Mouse (Mus musculus): Measurements from ENCODE around the gene 6330409D20Rik. TPM values are rescaled to one million over a fixed set of nuclear protein-coding genes. Genes with fewer than 3 reads are reported as not detected.

6330409D20Rik gene
- polyA plus RNA-seq, 1 experiment from 2014 or later, result 0.30 TPM

DNA sequence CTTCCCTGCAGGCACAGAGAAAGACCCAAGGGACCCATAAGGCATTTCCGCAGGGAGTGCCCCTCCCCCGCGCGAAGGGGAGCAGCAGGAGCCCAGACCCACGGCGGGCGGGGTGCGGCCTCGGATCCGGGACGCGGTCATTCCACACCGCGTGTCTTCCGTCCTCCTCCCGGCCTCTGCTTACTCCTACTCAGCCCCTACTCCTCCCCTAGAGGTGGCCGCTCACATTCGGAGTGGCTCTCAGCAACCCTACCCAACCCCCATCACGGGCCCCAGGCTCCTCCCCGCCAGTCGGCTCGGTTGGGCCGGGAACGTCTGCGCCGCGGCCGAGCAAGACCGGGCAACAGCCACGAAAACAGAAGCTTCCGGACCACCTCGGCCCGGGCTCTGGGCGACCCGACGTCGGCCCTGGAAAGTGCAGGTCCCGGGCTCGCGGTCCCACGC lies 28.7 kb downstream of the 6330409D20Rik start:
- H3K36me3 ChIP-seq (ENCODE audit: insufficient read depth, low read length), result peaks cover 18% of the 10 kb centered on the region
- peak overlapping the region; percentile 85 for H3K4me2 ChIP-seq (replicated peaks; ENCODE audit: low read depth, low read length)
- H3K27ac ChIP-seq (ENCODE audit: low read length), result peak overlapping the region; percentile 96
- no peak for TF ChIP-seq EP300 (IDR thresholded peaks at IDR 0.05)
- peak; percentile 17 for TF ChIP-seq CTCF (IDR thresholded peaks at IDR 0.05)
- H3K4me1 ChIP-seq (ENCODE audit: insufficient read depth, low read depth, low read length), result peaks cover 17% of the 10 kb centered on the region; the same call in 1 of the 2 replicates
- DNase-seq (ENCODE audit: low spot score) (peak; percentile 85), ATAC-seq (peak; percentile 53)
- peak overlapping the region; percentile 90 for H3K4me3 ChIP-seq (ENCODE audit: low read depth, low read length)
- WGBS, result 3% methylated on average over 34 of the region's 41 CpGs
- no peaks in the 10 kb centered on the region for H3K9me3 ChIP-seq (ENCODE audit: low read length)
- H3K9ac ChIP-seq (replicated peaks; ENCODE audit: low read depth), result peak overlapping the region; percentile 64
- no peaks in the 10 kb centered on the region for H3K27me3 ChIP-seq (replicated peaks; ENCODE audit: insufficient read depth, low read length)

DNA sequence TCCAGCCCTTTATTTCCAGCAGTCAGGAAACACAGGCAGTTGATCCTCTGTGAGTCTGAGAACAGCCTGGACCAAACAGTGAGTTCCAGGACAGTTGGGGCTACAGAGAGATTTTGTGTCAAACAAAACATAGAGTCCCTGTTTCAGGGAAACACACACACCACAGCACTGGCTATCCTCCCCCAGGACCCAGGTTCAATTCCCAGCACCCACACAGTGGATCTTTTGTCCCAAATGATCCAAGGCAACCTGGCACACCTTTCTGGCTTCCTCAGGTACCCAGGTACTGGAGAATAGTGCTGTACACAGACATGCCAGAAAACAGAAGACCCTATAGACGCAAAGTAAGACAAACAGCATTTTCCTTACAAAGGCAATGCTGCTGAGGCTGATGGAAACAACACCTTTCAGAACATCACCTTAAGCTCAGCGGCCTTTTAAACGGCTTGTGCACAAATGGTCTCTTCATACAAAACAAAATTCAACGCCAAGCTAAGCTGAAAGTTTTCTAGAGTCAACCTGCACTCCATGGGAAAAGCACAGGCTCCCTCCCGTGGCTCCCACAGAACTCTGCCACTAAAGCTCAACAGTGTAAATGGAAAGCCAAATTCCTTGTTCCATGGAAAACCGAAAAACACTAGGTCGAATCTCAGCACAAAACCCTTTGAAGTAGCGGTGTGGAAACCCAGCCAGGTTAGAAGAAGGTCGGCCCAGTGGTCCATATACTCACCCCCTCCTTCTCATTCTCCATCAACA lies 29.3 kb downstream of the 6330409D20Rik start:
- Histone ChIP-seq H3K9me3 (ENCODE audit: low read length) (no peaks in the 10 kb centered on the region), H3K9ac (replicated peaks; ENCODE audit: low read depth) (peak overlapping the region; percentile 64), H3K4me3 (ENCODE audit: low read depth, low read length) (peak overlapping the region; percentile 90), H3K36me3 (ENCODE audit: insufficient read depth, low read length) (peaks cover 20% of the 10 kb centered on the region), H3K4me2 (replicated peaks; ENCODE audit: low read depth, low read length) (peak overlapping the region; percentile 85), H3K27ac (ENCODE audit: low read length) (peak overlapping the region; percentile 96), H3K4me1 (ENCODE audit: insufficient read depth, low read depth, low read length) (peaks cover 17% of the 10 kb centered on the region; the same call in 1 of the 2 replicates), H3K27me3 (replicated peaks; ENCODE audit: insufficient read depth, low read length) (no peaks in the 10 kb centered on the region)
- DNase-seq (ENCODE audit: low spot score) (no peak), ATAC-seq (no peak)
- TF ChIP-seq CTCF (IDR thresholded peaks at IDR 0.05) (peak; percentile 40; the same call in 1 of the 2 replicates), EP300 (IDR thresholded peaks at IDR 0.05) (no peak)
- 21% methylated on average over 9 of the region's 9 CpGs for WGBS

DNA sequence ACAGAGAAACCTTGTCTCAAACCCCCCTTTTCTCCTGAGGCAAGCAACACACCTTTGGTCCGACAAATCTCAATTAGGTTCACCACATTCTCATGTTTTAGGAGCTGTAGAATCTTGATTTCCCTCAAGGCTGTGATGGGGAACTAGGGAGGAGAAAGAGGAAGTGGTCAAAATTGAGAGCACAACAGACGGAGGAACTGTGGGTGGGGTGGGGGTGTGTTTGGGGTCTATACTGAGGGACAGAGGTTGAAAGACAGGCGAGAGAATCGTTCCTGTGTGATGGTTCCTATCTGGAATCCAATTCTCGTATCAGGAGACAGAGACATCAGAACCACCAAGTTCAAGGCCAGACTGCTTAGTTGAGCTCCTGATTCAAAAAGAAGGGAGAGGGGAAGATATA lies 30.4 kb downstream of the 6330409D20Rik start:
- H3K9ac ChIP-seq (replicated peaks; ENCODE audit: low read depth), result no peak overlapping the region
- peaks cover 27% of the 10 kb centered on the region for H3K36me3 ChIP-seq (ENCODE audit: insufficient read depth, low read length)
- DNase-seq (ENCODE audit: low spot score) (no peak), ATAC-seq (no peak)
- no peak overlapping the region for H3K4me2 ChIP-seq (replicated peaks; ENCODE audit: low read depth, low read length)
- H3K27ac ChIP-seq (ENCODE audit: low read length), result no peak overlapping the region
- WGBS, result 87% methylated on average over 5 of the region's 5 CpGs
- peaks cover 17% of the 10 kb centered on the region; the same call in 1 of the 2 replicates for H3K4me1 ChIP-seq (ENCODE audit: insufficient read depth, low read depth, low read length)
- H3K27me3 ChIP-seq (replicated peaks; ENCODE audit: insufficient read depth, low read length), result no peaks in the 10 kb centered on the region
- TF ChIP-seq EP300 (IDR thresholded peaks at IDR 0.05) (no peak), CTCF (IDR thresholded peaks at IDR 0.05) (no peak)
- no peak overlapping the region for H3K4me3 ChIP-seq (ENCODE audit: low read depth, low read length)
- H3K9me3 ChIP-seq (ENCODE audit: low read length), result no peaks in the 10 kb centered on the region

GRCm38 (mm10) chr2:32709521-32710137 lies 31.2 kb downstream of the 6330409D20Rik start:
- DNase-seq (ENCODE audit: low spot score), result no peak
- Histone ChIP-seq H3K36me3 (ENCODE audit: insufficient read depth, low read length) (peaks cover 30% of the 10 kb centered on the region), H3K4me2 (replicated peaks; ENCODE audit: low read depth, low read length) (no peak overlapping the region), H3K4me3 (ENCODE audit: low read depth, low read length) (no peak overlapping the region), H3K9ac (replicated peaks; ENCODE audit: low read depth) (no peak overlapping the region), H3K27ac (ENCODE audit: low read length) (no peak overlapping the region), H3K27me3 (replicated peaks; ENCODE audit: insufficient read depth, low read length) (no peaks in the 10 kb centered on the region), H3K4me1 (ENCODE audit: insufficient read depth, low read depth, low read length) (peaks cover 12% of the 10 kb centered on the region; the same call in 1 of the 2 replicates), H3K9me3 (ENCODE audit: low read length) (no peaks in the 10 kb centered on the region)
- 90% methylated on average over 20 of the region's 20 CpGs for WGBS
- ATAC-seq, result no peak
- no peak for TF ChIP-seq CTCF (IDR thresholded peaks at IDR 0.05)
- TF ChIP-seq EP300 (IDR thresholded peaks at IDR 0.05), result no peak

- 15% methylated on average over 3 of the region's 3 CpGs for WGBS
- Histone ChIP-seq H3K4me2 (replicated peaks; ENCODE audit: low read depth, low read length) (no peak overlapping the region), H3K36me3 (ENCODE audit: insufficient read depth, low read length) (peaks cover 38% of the 10 kb centered on the region), H3K4me3 (ENCODE audit: low read depth, low read length) (no peak overlapping the region), H3K27ac (ENCODE audit: low read length) (no peak overlapping the region), H3K4me1 (ENCODE audit: insufficient read depth, low read depth, low read length) (peaks cover 6% of the 10 kb centered on the region; the same call in 1 of the 2 replicates), H3K9me3 (ENCODE audit: low read length) (no peaks in the 10 kb centered on the region), H3K9ac (replicated peaks; ENCODE audit: low read depth) (no peak overlapping the region), H3K27me3 (replicated peaks; ENCODE audit: insufficient read depth, low read length) (no peaks in the 10 kb centered on the region)
- DNase-seq (ENCODE audit: low spot score) (peak; percentile 84), ATAC-seq (no peak)
- TF ChIP-seq CTCF (IDR thresholded peaks at IDR 0.05), result peak; percentile 86
- no peak for TF ChIP-seq EP300 (IDR thresholded peaks at IDR 0.05)
Observed at GRCm38 (mm10) chr2:32708643-32709042, 32.2 kb downstream of the 6330409D20Rik start.

DNA sequence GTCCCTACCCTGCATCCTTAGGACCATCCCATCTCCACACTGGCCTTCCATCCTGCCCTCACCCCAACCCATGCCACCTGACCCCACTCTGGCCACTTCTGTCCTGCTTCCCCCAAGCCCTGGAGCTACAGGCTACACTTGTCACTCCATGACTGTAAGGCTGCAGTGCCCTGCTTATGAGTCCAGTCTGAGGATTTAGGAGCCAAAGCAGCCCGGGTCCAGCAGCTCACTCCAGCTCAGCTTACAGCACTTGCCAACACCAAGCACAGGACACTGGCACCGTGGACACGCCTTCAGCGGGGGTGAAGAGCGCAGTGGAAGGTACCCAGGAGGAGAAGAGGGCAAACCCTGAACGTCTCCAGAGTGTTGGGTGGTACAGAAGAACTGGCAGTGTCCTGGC lies 33.8 kb downstream of the 6330409D20Rik start:
- peaks cover 41% of the 10 kb centered on the region for H3K36me3 ChIP-seq (ENCODE audit: insufficient read depth, low read length)
- H3K9me3 ChIP-seq (ENCODE audit: low read length), result no peaks in the 10 kb centered on the region
- WGBS, result 93% methylated on average over 6 of the region's 6 CpGs

More for the DNA sequence above, 33.8 kb downstream of the 6330409D20Rik start:
- TF ChIP-seq CTCF (IDR thresholded peaks at IDR 0.05) (no peak), EP300 (IDR thresholded peaks at IDR 0.05) (no peak)
- Histone ChIP-seq H3K27me3 (replicated peaks; ENCODE audit: insufficient read depth, low read length) (no peaks in the 10 kb centered on the region), H3K4me3 (ENCODE audit: low read depth, low read length) (no peak overlapping the region), H3K4me2 (replicated peaks; ENCODE audit: low read depth, low read length) (no peak overlapping the region), H3K4me1 (ENCODE audit: insufficient read depth, low read depth, low read length) (peaks cover 6% of the 10 kb centered on the region; the same call in 1 of the 2 replicates), H3K27ac (ENCODE audit: low read length) (no peak overlapping the region), H3K9ac (replicated peaks; ENCODE audit: low read depth) (no peak overlapping the region)
- DNase-seq (ENCODE audit: low spot score) (no peak), ATAC-seq (no peak)
